Mouse (Mus musculus) lung, postnatal 0 days (tissue): Measurements from ENCODE around the gene Rfc2. TPM values are rescaled to one million over a fixed set of nuclear protein-coding genes. Genes with fewer than 3 reads are reported as not detected.

Experiments used
- ATAC-seq: fragments of 200-750 bp; cut with Nextera tagmentation; 2 replicates; pipeline ENCODE4 v1.8.0; 2017; ENCODE audit warnings: moderate library complexity
- DNase-seq: peaks from one replicate; pipeline ENCODE4 v3.0.0-alpha.2; 2016; ENCODE audit warnings: low spot score
- H3K27ac ChIP-seq: fragments of 300-500 bp; sonication (generic); 2 replicates; pipeline ENCODE4 v1.5.1; 2014; ENCODE audit warnings: antibody characterized with exemption, mild to moderate bottlenecking, low read length, mixed read lengths
- H3K27me3 ChIP-seq: fragments of 300-500 bp; sonication (generic); replicated peaks from 2 replicates; pipeline ENCODE4 v1.6.1; 2014; ENCODE audit warnings: low read length, mixed read lengths; ENCODE audit not compliant: insufficient read depth
- H3K36me3 ChIP-seq: fragments of 300-500 bp; sonication (generic); 2 replicates; pipeline ENCODE4 v1.6.1; 2014; ENCODE audit warnings: low read length, mixed read lengths; ENCODE audit not compliant: insufficient read depth
- H3K4me1 ChIP-seq: fragments of 300-500 bp; sonication (generic); 2 replicates; pipeline ENCODE4 v1.6.1; 2014; ENCODE audit warnings: antibody characterized with exemption, low read depth, low read length, mixed read lengths; ENCODE audit not compliant: insufficient read depth
- H3K4me2 ChIP-seq: fragments of 300-500 bp; sonication (generic); replicated peaks from 2 replicates; pipeline ENCODE4 v1.6.1; 2014; ENCODE audit warnings: low read depth, mild to moderate bottlenecking, low read length, moderate library complexity, mixed read lengths
- H3K4me3 ChIP-seq: fragments of 300-500 bp; sonication (generic); 2 replicates; pipeline ENCODE4 v1.5.1; 2014; ENCODE audit warnings: low read depth, low read length
- H3K9ac ChIP-seq: fragments of 300-500 bp; sonication (generic); replicated peaks from 2 replicates; pipeline ENCODE4 v1.6.1; 2014; ENCODE audit warnings: low read depth, mild to moderate bottlenecking
- H3K9me3 ChIP-seq: fragments of 300-500 bp; sonication (generic); 2 replicates; pipeline ENCODE4 v1.6.1; 2016; ENCODE audit warnings: low read length, mixed read lengths
- CTCF ChIP-seq: IDR thresholded peaks from 2 replicates; pipeline ENCODE4 v1.5.1; 2016; ENCODE audit warnings: antibody characterized with exemption, mild to moderate bottlenecking
- EP300 ChIP-seq: IDR thresholded peaks from 2 replicates; pipeline ENCODE4 v1.6.1; 2016; ENCODE audit warnings: antibody characterized with exemption, mild to moderate bottlenecking, control low read depth
- WGBS: fragments of 180-500 bp; shearing (Covaris S2); extraction: QIAGEN DNeasy Blood & Tissue Kit; methylation state at CpG from one replicate; pipeline ENCODE4 v1.1.7; 2014; 5-methylcytosine and 5-hydroxymethylcytosine counted together
- polyA plus RNA-seq: library from polyadenylated mRNA; unstranded; fragments of >200 nt; fragmentation: Nextera tagmentation; extraction: Ambion mirVana; gene quantifications from 2 replicates; pipeline ENCODE4 v1.2.1, GENCODE M21; 2015

Gene Rfc2
- polyA plus RNA-seq, 1 experiment from 2014 or later, result 84.4 TPM

DNA sequence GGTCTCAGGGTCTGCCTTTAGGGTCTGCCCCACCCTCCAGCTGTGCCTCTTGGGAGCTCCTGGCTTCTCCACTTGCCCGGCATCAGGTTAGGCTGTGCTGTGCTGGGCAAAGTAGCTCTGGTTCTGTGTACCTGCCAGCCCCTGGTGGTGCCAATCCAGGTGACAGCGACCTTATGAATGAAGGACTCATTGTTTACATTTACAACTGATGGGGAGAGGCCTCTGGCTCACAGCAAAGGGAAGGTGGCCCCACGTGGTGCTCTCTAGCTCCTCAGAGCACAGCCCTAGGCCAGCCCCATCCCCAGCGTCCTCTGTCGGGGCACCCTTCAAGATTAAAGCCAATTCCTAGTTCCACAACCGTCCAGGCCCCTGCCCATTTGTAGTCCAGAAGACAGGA lies 30.3 kb upstream of the Rfc2 start:
- Histone ChIP-seq H3K4me3 (peak overlapping the region; percentile 69), H3K36me3 (no peaks in the 10 kb centered on the region), H3K4me1 (peaks cover 23% of the 10 kb centered on the region; the same call in 1 of the 2 replicates), H3K9me3 (no peaks in the 10 kb centered on the region), H3K27me3 (no peaks in the 10 kb centered on the region), H3K27ac (peak overlapping the region; percentile 87; the same call in 1 of the 2 replicates), H3K4me2 (peak overlapping the region; percentile 86), H3K9ac (peak overlapping the region; percentile 76)
- DNase-seq, result peak; percentile 22
- WGBS, result 14% methylated on average over 6 of the region's 6 CpGs
- no peak for ATAC-seq
- TF ChIP-seq EP300 (no peak), CTCF (no peak)

- TF ChIP-seq EP300, result 0 out of 2 replicates have a peak, but pooled peaks have one; percentile 14
- TF ChIP-seq CTCF, result no peak
- peak overlapping the region; percentile 86 for H3K4me2 ChIP-seq
- WGBS, result 3% methylated on average over 49 of the region's 52 CpGs
- no peaks in the 10 kb centered on the region for H3K36me3 ChIP-seq
- H3K9me3 ChIP-seq, result no peaks in the 10 kb centered on the region
- DNase-seq (peak; percentile 55), ATAC-seq (no peak; the same call in 1 of the 2 replicates)
- peaks cover 23% of the 10 kb centered on the region; the same call in 1 of the 2 replicates for H3K4me1 ChIP-seq
- H3K27ac ChIP-seq, result peak overlapping the region; percentile 87
- peak overlapping the region; percentile 69 for H3K4me3 ChIP-seq
- peak overlapping the region; percentile 76 for H3K9ac ChIP-seq
- no peaks in the 10 kb centered on the region for H3K27me3 ChIP-seq
These were observed 29.7 kb upstream of the Rfc2 start for GRCm38 (mm10) chr5:134551233-134552109.

DNA sequence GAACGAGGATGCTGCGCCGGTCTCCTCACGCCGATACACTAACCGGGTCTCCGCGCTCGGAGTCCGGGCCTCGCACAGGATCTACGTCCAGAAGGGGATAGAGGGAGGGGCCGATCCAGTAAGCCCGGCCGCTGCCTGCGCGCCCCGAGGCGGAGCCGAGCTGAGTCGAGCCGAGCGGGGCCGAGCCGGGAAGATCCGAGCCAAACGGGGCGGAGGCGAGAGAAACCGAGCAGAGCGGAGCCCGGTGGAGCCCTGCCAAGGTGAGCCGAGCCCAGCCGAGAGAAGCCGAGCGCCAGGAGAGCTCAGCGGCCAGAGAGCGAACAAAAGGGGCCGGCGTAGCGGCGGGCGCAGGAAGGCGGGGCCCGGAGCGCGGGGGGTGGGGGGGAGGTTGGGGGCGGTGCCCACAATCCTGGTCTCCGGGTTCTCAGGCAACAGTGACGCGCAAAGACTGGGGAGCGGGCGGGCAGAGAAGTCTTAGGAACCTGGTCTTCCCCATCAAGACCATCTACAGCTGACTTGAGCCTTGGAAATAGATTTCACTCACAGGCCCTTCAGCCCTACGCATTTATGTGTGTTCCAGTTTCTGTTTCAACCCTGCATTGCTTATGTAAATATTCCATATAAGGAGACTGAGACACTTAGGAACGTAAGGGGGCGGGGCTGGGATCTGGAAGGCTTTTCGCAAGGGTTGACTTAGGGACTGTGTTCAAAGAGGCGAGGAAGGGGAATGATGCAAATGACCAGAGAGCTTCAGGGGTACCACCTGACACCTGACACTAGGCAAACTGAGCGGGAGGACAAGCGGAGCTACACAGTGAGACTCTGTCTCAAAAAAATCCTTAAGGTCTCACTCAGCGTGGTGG lies 28.8 kb upstream of the Rfc2 start, which contains the start of gene Clip2:
TSS of gene Clip2 (minus strand) at position 325 of the 863 bp plus-strand sequence.
- Histone ChIP-seq H3K4me3 (peak within 1 kb of the TSS; percentile 69), H3K27ac (peak within 1 kb of the TSS; percentile 87), H3K9ac (peak within 1 kb of the TSS; percentile 76), H3K27me3 (no peaks in the 10 kb centered on the region), H3K9me3 (no peaks in the 10 kb centered on the region), H3K4me2 (peak within 1 kb of the TSS; percentile 86), H3K4me1 (peaks cover 23% of the 10 kb centered on the region; the same call in 1 of the 2 replicates), H3K36me3 (no peaks in the 10 kb centered on the region)
- no peak for TF ChIP-seq EP300
- peak; percentile 49 for TF ChIP-seq CTCF
- 2% methylated on average over 55 of the region's 61 CpGs for WGBS
- ATAC-seq, result peak; percentile 94
- peak; percentile 99 for DNase-seq

- H3K4me3 ChIP-seq, result no peak overlapping the region
- WGBS, result 86% methylated on average over 5 of the region's 5 CpGs
- H3K9ac ChIP-seq, result no peak overlapping the region
- no peak for ATAC-seq
- H3K36me3 ChIP-seq, result no peaks in the 10 kb centered on the region
- H3K27ac ChIP-seq, result no peak overlapping the region
- H3K27me3 ChIP-seq, result no peaks in the 10 kb centered on the region
- peaks cover 23% of the 10 kb centered on the region; the same call in 1 of the 2 replicates for H3K4me1 ChIP-seq
- no peak overlapping the region for H3K4me2 ChIP-seq
- no peak for DNase-seq
- TF ChIP-seq EP300, result no peak
- no peak for TF ChIP-seq CTCF
- H3K9me3 ChIP-seq, result no peaks in the 10 kb centered on the region
These were observed 27.1 kb upstream of the Rfc2 start for GRCm38 (mm10) chr5:134553951-134554546.

- DNase-seq (peak; percentile 78), ATAC-seq (peak; percentile 13)
- Histone ChIP-seq H3K36me3 (no peaks in the 10 kb centered on the region), H3K27ac (peak overlapping the region; percentile 45), H3K27me3 (no peaks in the 10 kb centered on the region), H3K9ac (no peak overlapping the region), H3K9me3 (no peaks in the 10 kb centered on the region), H3K4me1 (peaks cover 20% of the 10 kb centered on the region; the same call in 1 of the 2 replicates), H3K4me3 (no peak overlapping the region), H3K4me2 (no peak overlapping the region)
- 6% methylated on average over 20 of the region's 20 CpGs for WGBS
- TF ChIP-seq CTCF, result no peak
- TF ChIP-seq EP300, result no peak
These were observed 25.6 kb upstream of the Rfc2 start for GRCm38 (mm10) chr5:134555463-134556164.
